Mouse (Mus musculus) intestine, postnatal 0 days (tissue): ENCODE measurements around the gene Gm8011. TPM values are rescaled to one million over a fixed set of nuclear protein-coding genes. Genes with fewer than 3 reads are reported as not detected.
"Not testable (repeated sequence)": the region's sequence is repeated elsewhere in the genome, so short reads cannot be mapped to it uniquely, and the experiment has no call there.

ENCODE experiments used
- ATAC-seq: fragments of 200-750 bp; cut with Nextera tagmentation; 2 replicates; pipeline ENCODE4 v1.8.0; 2017; ENCODE audit warnings: mild to moderate bottlenecking, moderate TSS enrichment, moderate library complexity
- H3K27ac ChIP-seq: fragments of 300-500 bp; sonication (generic); 2 replicates; pipeline ENCODE4 v1.5.1; 2014; ENCODE audit warnings: mild to moderate bottlenecking, low read depth, low read length, moderate library complexity
- H3K27me3 ChIP-seq: fragments of 300-500 bp; sonication (generic); replicated peaks from 2 replicates; pipeline ENCODE4 v1.6.1; 2014; ENCODE audit warnings: low read length, mixed read lengths; ENCODE audit not compliant: control insufficient read depth, insufficient read depth
- H3K36me3 ChIP-seq: fragments of 300-500 bp; sonication (generic); 2 replicates; pipeline ENCODE4 v1.6.1; 2014; ENCODE audit warnings: mild to moderate bottlenecking, moderate library complexity; ENCODE audit not compliant: control insufficient read depth, insufficient read depth
- H3K4me1 ChIP-seq: fragments of 300-500 bp; sonication (generic); replicated peaks from 2 replicates; pipeline ENCODE4 v1.6.1; 2014; ENCODE audit warnings: antibody characterized with exemption, low read length, mixed read lengths; ENCODE audit not compliant: control insufficient read depth, insufficient read depth
- H3K4me2 ChIP-seq: fragments of 300-500 bp; sonication (generic); replicated peaks from 2 replicates; pipeline ENCODE4 v1.6.1; 2014; ENCODE audit warnings: low read depth, mild to moderate bottlenecking, moderate library complexity
- H3K4me3 ChIP-seq: fragments of 300-500 bp; sonication (generic); 2 replicates; pipeline ENCODE4 v1.5.1; 2014; ENCODE audit warnings: low read depth, low read length
- H3K9ac ChIP-seq: fragments of 300-500 bp; sonication (generic); 2 replicates; pipeline ENCODE4 v1.6.1; 2014; ENCODE audit warnings: mild to moderate bottlenecking, low read depth, low read length
- H3K9me3 ChIP-seq: fragments of 300-500 bp; sonication (generic); 2 replicates; pipeline ENCODE4 v1.6.1; 2016; ENCODE audit warnings: mixed run types; ENCODE audit not compliant: control insufficient read depth
- WGBS: fragments of 180-500 bp; shearing (Covaris S2); extraction: QIAGEN DNeasy Blood & Tissue Kit; methylation state at CpG from one replicate; pipeline ENCODE4 v1.1.7; 2014; 5-methylcytosine and 5-hydroxymethylcytosine counted together
- polyA plus RNA-seq: library from polyadenylated mRNA; unstranded; fragments of >200 nt; fragmentation: Nextera tagmentation; extraction: Ambion mirVana; gene quantifications from 2 replicates; pipeline ENCODE4 v1.2.1, GENCODE M21; 2015

Gm8011 gene
- polyA plus RNA-seq: not detected in 2 replicates

- not testable (repeated sequence) for H3K36me3 ChIP-seq, H3K4me2 ChIP-seq, ATAC-seq, H3K4me1 ChIP-seq, H3K27me3 ChIP-seq, H3K9ac ChIP-seq, H3K4me3 ChIP-seq, H3K27ac ChIP-seq, H3K9me3 ChIP-seq
- 51% methylated on average over 2 of the region's 2 CpGs for WGBS
These were observed at the start of gene Gm8011 for GRCm38 (mm10) chr14:42463581-42463980. Gene Gm8011 (plus strand): TSS chr14:42463881.

GRCm38 (mm10) chr14:42439573-42439972 lies 24.1 kb upstream of the Gm8011 start, which contains the start of gene Gm8005:
Gene Gm8005 (minus strand): TSS chr14:42439673.
- H3K36me3 ChIP-seq, ATAC-seq, H3K9me3 ChIP-seq, H3K4me1 ChIP-seq, H3K9ac ChIP-seq, H3K4me2 ChIP-seq, H3K4me3 ChIP-seq, H3K27me3 ChIP-seq, H3K27ac ChIP-seq: not testable (repeated sequence)
- 98% methylated on average over 2 of the region's 4 CpGs for WGBS

GRCm38 (mm10) chr14:42502249-42502648 lies 38.6 kb downstream of the Gm8011 start, which contains the start of gene Gm8020:
Gene Gm8020 (minus strand): TSS chr14:42502349.
- H3K4me2 ChIP-seq, H3K27me3 ChIP-seq, H3K9ac ChIP-seq, H3K9me3 ChIP-seq, ATAC-seq, H3K27ac ChIP-seq, H3K36me3 ChIP-seq, H3K4me3 ChIP-seq, H3K4me1 ChIP-seq: not testable (repeated sequence)
- 60% methylated on average over 2 of the region's 3 CpGs for WGBS

Other genes with a start within 250 kb of the Gm8011 start
- gene Gm17026, start 203.8 kb upstream of the Gm8011 start, polyA plus RNA-seq: not detected in 2 replicates
- not detected in 2 replicates for gene Gm9611, start 166.5 kb upstream of the Gm8011 start, polyA plus RNA-seq
- not detected in 2 replicates for gene Gm7995, start 153.7 kb upstream of the Gm8011 start, polyA plus RNA-seq
- gene Gm8005, start 24.2 kb upstream of the Gm8011 start, polyA plus RNA-seq: not detected in 2 replicates
- gene Gm8020, start 38.5 kb downstream of the Gm8011 start, polyA plus RNA-seq: not detected in 2 replicates
- not detected in 2 replicates for gene Gm8024, start 60.4 kb downstream of the Gm8011 start, polyA plus RNA-seq
- gene Gm17124, start 136.0 kb downstream of the Gm8011 start, polyA plus RNA-seq: not detected in 2 replicates
- not detected in 2 replicates for gene Gm3633, start 178.0 kb downstream of the Gm8011 start, polyA plus RNA-seq
- gene Gm10378, start 192.1 kb downstream of the Gm8011 start, polyA plus RNA-seq: not detected in 2 replicates